Comparison of ENCODE assay signal across 13 mouse cellular contexts in the genomic region with DNA sequence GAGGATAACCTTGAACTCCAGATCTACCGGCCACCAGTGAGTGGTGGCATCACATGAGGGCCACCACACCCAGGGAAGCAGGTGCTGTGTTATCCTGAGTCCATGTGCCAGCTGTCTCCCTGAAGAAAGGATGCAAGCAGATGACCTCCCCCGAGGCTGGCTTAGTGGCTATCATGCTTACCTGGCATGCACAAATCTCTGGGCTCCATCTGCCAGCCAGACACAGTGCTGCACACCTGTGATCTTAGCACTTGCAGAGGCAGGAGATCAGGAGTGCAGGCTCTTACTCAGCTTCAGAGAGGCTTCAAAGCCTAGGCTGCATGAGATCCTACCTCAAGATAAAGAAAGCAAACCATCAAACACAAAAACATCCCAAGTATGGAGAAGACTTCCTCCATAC. TPM values are rescaled to one million over a fixed set of nuclear protein-coding genes. Genes with fewer than 3 reads are reported as not detected.
A peak's percentile ranks its signal among the peaks of the same experiment; 100 is the strongest.
DNase-seq lines count a peak whose midpoint lies in the region; ATAC-seq lines count a peak whose summit lies in the region.
"Had no signal": no experiment of that assay in that cellular context is flagged by ENCODE, and none has a peak within 500 bp of the region (broad histone marks: within the 10 kb centered on the region; RNA-seq: fewer than 3 reads in every experiment).

No protein-coding gene starts in this region.

- H3K9ac ChIP-seq in heart, embryonic 13.5 days, result no peak overlapping the region
- H3K9ac ChIP-seq in lung, embryonic 15.5 days, result no peak overlapping the region
- H3K9ac ChIP-seq: heart, embryonic 15.5 days; limb, embryonic 15.5 days had no signal

- H3K4me1 ChIP-seq in heart, embryonic 13.5 days, result peaks cover 54% of the 10 kb centered on the region
- H3K4me1 ChIP-seq in lung, embryonic 15.5 days, result peaks cover 25% of the 10 kb centered on the region
- H3K4me1 ChIP-seq in brown adipose tissue, adult 24 weeks (ENCODE audit: control insufficient read depth, insufficient read depth, insufficient read length, low read length), result peaks cover 49% of the 10 kb centered on the region

- ATAC-seq in heart, embryonic 13.5 days (ENCODE audit: extremely low read depth, insufficient number of reproducible peaks, low FRiP score, low TSS enrichment), result no peak
- no peak for ATAC-seq in lung, embryonic 15.5 days (ENCODE audit: borderline replicate concordance, extremely low read depth, low FRiP score, low TSS enrichment)
- ATAC-seq: Patski had no signal

- no peak for DNase-seq in heart, postnatal 14 days
- DNase-seq in lung, adult 18-20 months, result no peak
- peak; percentile 77 for DNase-seq in thymus, postnatal 0 days (ENCODE audit: low spot score)
- no peak for DNase-seq in testis, postnatal 10 days (ENCODE audit: low spot score)
- no peak for DNase-seq in right cerebral cortex, postnatal 10 days (ENCODE audit: low spot score in 2 of 2)
- DNase-seq: adrenal gland, postnatal 14 days; cerebellum, adult 11 months had no signal

- intact Hi-C loops in heart, postnatal 14 days (cut with DNase I), result no loop called here

- peaks cover 22% of the 10 kb centered on the region for H3K36me3 ChIP-seq in heart, embryonic 13.5 days
- H3K36me3 ChIP-seq in lung, embryonic 15.5 days, result 0 out of 2 replicates have a peak, but pooled peaks cover 4% of the 10 kb centered on the region
- H3K36me3 ChIP-seq: heart, embryonic 15.5 days had no signal

- 79% methylated on average over 2 of the region's 2 CpGs for WGBS in heart, embryonic 13.5 days
- WGBS in lung, embryonic 15.5 days, result 70% methylated on average over 2 of the region's 2 CpGs

- H3K4me2 ChIP-seq in heart, embryonic 13.5 days, result no peak overlapping the region
- no peak overlapping the region for H3K4me2 ChIP-seq in lung, embryonic 15.5 days
- H3K4me2 ChIP-seq: heart, embryonic 15.5 days; limb, embryonic 15.5 days had no signal

- no peaks in the 10 kb centered on the region for H3K9me3 ChIP-seq in heart, embryonic 13.5 days
- H3K9me3 ChIP-seq in lung, embryonic 15.5 days, result no peaks in the 10 kb centered on the region
- H3K9me3 ChIP-seq: heart, embryonic 15.5 days; limb, embryonic 15.5 days had no signal

- peak overlapping the region; percentile 45; the same call in 1 of the 2 replicates for H3K27ac ChIP-seq in heart, embryonic 13.5 days (replicated peaks)
- H3K27ac ChIP-seq in lung, embryonic 15.5 days, result 0 out of 2 replicates have a peak overlapping the region, but pooled peaks have one; percentile 41
- H3K27ac ChIP-seq in brown adipose tissue, adult 24 weeks (replicated peaks; ENCODE audit: low read depth, low read length), result peak overlapping the region; percentile 32
- H3K27ac ChIP-seq: limb, embryonic 15.5 days had no signal

- no peak overlapping the region for H3K4me3 ChIP-seq in heart, embryonic 13.5 days
- no peak overlapping the region for H3K4me3 ChIP-seq in lung, embryonic 15.5 days
- no peak overlapping the region for H3K4me3 ChIP-seq in brown adipose tissue, adult 24 weeks (ENCODE audit: insufficient read depth, low read depth, low read length)
- H3K4me3 ChIP-seq: heart, embryonic 15.5 days; limb, embryonic 15.5 days had no signal

- no peaks in the 10 kb centered on the region for H3K27me3 ChIP-seq in heart, embryonic 13.5 days (replicated peaks)
- H3K27me3 ChIP-seq in lung, embryonic 15.5 days, result no peaks in the 10 kb centered on the region
- H3K27me3 ChIP-seq: heart, embryonic 15.5 days; limb, embryonic 15.5 days; Patski had no signal

RNA-seq across cellular contexts. Expression of gene Dnm2, which starts 25.0 kb away (rescaled TPM):
- polyA plus RNA-seq in heart, embryonic 13.5 days (2015; fragmentation: Nextera tagmentation; extraction: Ambion mirVana), result 66.8 and 67.6 TPM in 2 replicates
- 10 to 100 TPM; 78.3 to 81.6 TPM for total RNA-seq in heart, postnatal 14 days (2021)
- 73.6 and 77.4 TPM in 2 replicates for polyA plus RNA-seq in lung, embryonic 15.5 days (2015; fragmentation: Nextera tagmentation; extraction: Ambion mirVana)
- polyA plus RNA-seq in brown adipose tissue, adult 24 weeks (2012; ENCODE audit: insufficient read depth, insufficient read length, missing spikeins), result 39.0 and 48.4 TPM in 2 replicates
- polyA plus RNA-seq in thymus, postnatal 0 days (2015; fragmentation: Nextera tagmentation; extraction: Ambion mirVana), result 107 TPM in 2 replicates

RNA-seq across cellular contexts. Expression of gene Qtrt1, which starts 38.1 kb away (rescaled TPM):
- 27.6 and 28.6 TPM in 2 replicates for polyA plus RNA-seq in heart, embryonic 13.5 days (2015; fragmentation: Nextera tagmentation; extraction: Ambion mirVana)
- 10 to 100 TPM in 1 of 2 experiments, 1 to 10 TPM in 1; 8.5 to 11.2 TPM for total RNA-seq in heart, postnatal 14 days (2021)
- polyA plus RNA-seq in lung, embryonic 15.5 days (2015; fragmentation: Nextera tagmentation; extraction: Ambion mirVana), result 42.4 and 43.7 TPM in 2 replicates
- polyA plus RNA-seq in brown adipose tissue, adult 24 weeks (2012; ENCODE audit: insufficient read depth, insufficient read length, missing spikeins), result 8.0 and 11.1 TPM in 2 replicates
- polyA plus RNA-seq in thymus, postnatal 0 days (2015; fragmentation: Nextera tagmentation; extraction: Ambion mirVana), result 27.0 and 29.1 TPM in 2 replicates
